Mouse (Mus musculus): Measurements from ENCODE around the gene Tmem223. TPM values are rescaled to one million over a fixed set of nuclear protein-coding genes. Genes with fewer than 3 reads are reported as not detected.
"Not testable (repeated sequence)": the region's sequence is repeated elsewhere in the genome, so short reads cannot be mapped to it uniquely, and the experiment has no call there.

The Tmem223 gene
- 100 to 1,000 TPM; 111 to 137 (median 123) TPM for total RNA-seq (2022)

GRCm38 (mm10) chr19:8770567-8771270, at the start of gene Tmem223:
Gene Tmem223 (plus strand): TSS chr19:8770996.
- DNase-seq, result peak; percentile 75

GRCm38 (mm10) chr19:8721378-8721777, 49.4 kb upstream of the Tmem223 start:
- no peak for DNase-seq

GRCm38 (mm10) chr19:8722021-8722420, 48.8 kb upstream of the Tmem223 start:
- DNase-seq, result no peak

- DNase-seq, result no peak
Observed at GRCm38 (mm10) chr19:8722559-8722906, 48.3 kb upstream of the Tmem223 start.

GRCm38 (mm10) chr19:8722907-8723573, 47.8 kb upstream of the Tmem223 start, which contains the start of gene Slc3a2:
Gene Slc3a2 (minus strand): TSS chr19:8723369.
- DNase-seq, result peak; percentile 96

- DNase-seq, result no peak
Observed at GRCm38 (mm10) chr19:8723574-8724346, 47.0 kb upstream of the Tmem223 start.

GRCm38 (mm10) chr19:8724392-8724791, 46.4 kb upstream of the Tmem223 start:
- DNase-seq, result no peak

- no peak for DNase-seq
Observed at GRCm38 (mm10) chr19:8725081-8725613, 45.6 kb upstream of the Tmem223 start.

GRCm38 (mm10) chr19:8726609-8727390, 44.0 kb upstream of the Tmem223 start:
- no peak for DNase-seq

- DNase-seq, result no peak
Observed at GRCm38 (mm10) chr19:8727495-8728114, 43.2 kb upstream of the Tmem223 start.

GRCm38 (mm10) chr19:8728335-8729099, 42.3 kb upstream of the Tmem223 start:
- not testable (repeated sequence) for DNase-seq

GRCm38 (mm10) chr19:8734334-8734733, 36.5 kb upstream of the Tmem223 start:
- DNase-seq, result no peak

- peak; percentile 83 for DNase-seq
Observed at GRCm38 (mm10) chr19:8735389-8736159, 35.2 kb upstream of the Tmem223 start, which contains the start of gene Wdr74. Gene Wdr74 (plus strand): TSS chr19:8735827.

- DNase-seq, result no peak
Observed at GRCm38 (mm10) chr19:8736160-8736467, 34.7 kb upstream of the Tmem223 start.

- DNase-seq, result no peak
Observed at GRCm38 (mm10) chr19:8738911-8739310, 31.9 kb upstream of the Tmem223 start.

GRCm38 (mm10) chr19:8739646-8740045, 31.1 kb upstream of the Tmem223 start:
- DNase-seq, result no peak

GRCm38 (mm10) chr19:8740603-8741002, 30.2 kb upstream of the Tmem223 start, which contains the start of gene 1700092M07Rik:
Gene 1700092M07Rik (plus strand): TSS chr19:8740718.
- no peak for DNase-seq

- peak; percentile 96 for DNase-seq
Observed at GRCm38 (mm10) chr19:8741243-8741869, 29.4 kb upstream of the Tmem223 start, which contains the start of gene Stx5a. Gene Stx5a (plus strand): TSS chr19:8741413.

- DNase-seq, result no peak
Observed at GRCm38 (mm10) chr19:8742176-8742575, 28.6 kb upstream of the Tmem223 start.

Data from adrenal gland, adult 8-10 months (tissue).